In the genomic region with DNA sequence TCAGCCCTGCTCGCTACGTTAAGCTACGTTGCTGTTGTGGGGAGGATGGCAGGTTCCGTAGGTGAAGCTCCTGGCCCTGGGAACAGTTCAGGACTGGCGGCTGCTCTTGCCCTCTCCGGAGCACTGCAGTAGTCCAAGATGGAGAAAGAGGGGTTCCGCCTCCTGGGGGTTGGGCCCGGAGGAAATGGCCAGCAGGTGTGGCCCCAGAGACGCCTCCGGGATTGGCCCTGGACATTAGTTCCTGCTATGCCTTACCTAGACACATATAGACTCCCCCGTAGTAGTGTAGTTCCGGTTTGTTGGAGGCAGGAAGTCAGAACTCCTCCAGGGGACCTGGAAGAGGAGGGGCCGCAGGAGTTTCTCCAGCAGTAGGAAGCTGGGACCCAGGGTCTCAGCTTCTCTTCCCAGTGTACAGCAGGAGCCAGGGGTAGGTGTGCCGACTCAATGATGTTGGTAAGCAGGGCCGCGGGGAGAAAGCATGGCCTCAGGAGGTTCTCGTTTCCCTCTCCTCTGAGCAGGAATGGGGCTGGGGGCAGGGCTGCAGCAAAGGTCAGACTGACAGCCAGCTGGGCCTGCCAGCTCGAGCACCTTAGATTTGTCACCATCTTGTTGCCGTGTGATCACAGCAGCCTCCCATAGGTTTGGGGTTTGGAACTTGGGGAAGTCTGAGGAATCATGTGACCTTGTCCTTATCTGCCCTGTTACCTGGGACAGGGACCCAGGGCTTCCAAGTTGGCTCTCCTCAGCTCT, we compare ENCODE assay signal across 8 mouse cellular contexts. TPM values are rescaled to one million over a fixed set of nuclear protein-coding genes. Genes with fewer than 3 reads are reported as not detected.
DNase-seq lines count a peak whose midpoint lies in the region; ATAC-seq and TF ChIP-seq lines count a peak whose summit lies in the region.

No protein-coding gene starts in this region.

- ATAC-seq in embryonic facial prominence, embryonic 12.5 days (ENCODE audit: insufficient number of reproducible peaks, insufficient read depth, low FRiP score, low TSS enrichment), result no peak
- ATAC-seq in kidney, postnatal 0 days (replicated peaks; ENCODE audit: low FRiP score, low read depth), result no peak
- peak; percentile 51 for ATAC-seq in monocyte, adult 5-6 weeks (replicated peaks; ENCODE audit: insufficient number of reproducible peaks, low FRiP score, low TSS enrichment, poor library complexity, severe bottlenecking)

- H3K79me2 ChIP-seq in liver, adult 2 months (ENCODE audit: control insufficient read depth, insufficient read depth, low read length), result peaks cover 15% of the 10 kb centered on the region; the same call in 1 of the 2 replicates

- peaks cover 30% of the 10 kb centered on the region for H3K4me1 ChIP-seq in liver, adult 2 months (ENCODE audit: control insufficient read depth, insufficient read depth, low read length)
- H3K4me1 ChIP-seq in embryonic facial prominence, embryonic 12.5 days, result peaks cover 51% of the 10 kb centered on the region
- peaks cover 41% of the 10 kb centered on the region for H3K4me1 ChIP-seq in kidney, postnatal 0 days (replicated peaks; ENCODE audit: insufficient read depth, low read length)

- peak overlapping the region; percentile 60 for H3K27ac ChIP-seq in liver, adult 2 months (replicated peaks; ENCODE audit: insufficient read depth, low read depth, low read length)
- H3K27ac ChIP-seq in embryonic facial prominence, embryonic 12.5 days, result peak overlapping the region; percentile 67
- H3K27ac ChIP-seq in kidney, postnatal 0 days, result peak overlapping the region; percentile 88

- no peaks in the 10 kb centered on the region for H3K9me3 ChIP-seq in embryonic facial prominence, embryonic 12.5 days
- no peaks in the 10 kb centered on the region for H3K9me3 ChIP-seq in kidney, postnatal 0 days (replicated peaks; ENCODE audit: low read length)

- no peak for DNase-seq in liver, adult 2 months (ENCODE audit: extremely low read depth, low read depth, low spot score)
- DNase-seq in liver, result no peak
- DNase-seq in kidney, postnatal 0 days (ENCODE audit: low spot score), result peak; percentile 68
- no peak for DNase-seq in urinary bladder, adult 18-20 months (ENCODE audit: low spot score in 2 of 2)
- no peak for DNase-seq in layer of hippocampus, adult 11-12 months (ENCODE audit: low spot score)
- DNase-seq in frontal cortex, adult 2 months (ENCODE audit: extremely low spot score in 1 of 2, low spot score in 1 of 2), result no peak

- 0 out of 2 replicates have a peak overlapping the region, but pooled peaks have one; percentile 21 for H3K4me2 ChIP-seq in embryonic facial prominence, embryonic 12.5 days (replicated peaks)
- H3K4me2 ChIP-seq in kidney, postnatal 0 days (ENCODE audit: low read length), result peak overlapping the region; percentile 47

- no peak for TF ChIP-seq CTCF in liver, adult 2 months (IDR thresholded peaks at IDR 0.05; ENCODE audit: low read depth, low read length)
- TF ChIP-seq CTCF in kidney, postnatal 0 days (IDR thresholded peaks at IDR 0.05; ENCODE audit: low read depth), result no peak

- peak overlapping the region; percentile 33 for H3K9ac ChIP-seq in liver, adult 2 months (ENCODE audit: low read depth, low read length)
- peak overlapping the region; percentile 34; the same call in 1 of the 2 replicates for H3K9ac ChIP-seq in embryonic facial prominence, embryonic 12.5 days
- peak overlapping the region; percentile 19; the same call in 1 of the 2 replicates for H3K9ac ChIP-seq in kidney, postnatal 0 days (ENCODE audit: low read depth, low read length)

- 16% methylated on average over 19 of the region's 19 CpGs for whole genome bisulfite sequencing in liver, adult 2 months
- 37% methylated on average over 19 of the region's 19 CpGs for WGBS in embryonic facial prominence, embryonic 12.5 days
- WGBS in kidney, postnatal 0 days, result 19% methylated on average over 19 of the region's 19 CpGs

- peaks cover 6% of the 10 kb centered on the region; the same call in 1 of the 2 replicates for H3K36me3 ChIP-seq in liver, adult 2 months (ENCODE audit: control insufficient read depth, insufficient read depth, low read length)
- H3K36me3 ChIP-seq in embryonic facial prominence, embryonic 12.5 days, result peaks cover 25% of the 10 kb centered on the region
- peaks cover 20% of the 10 kb centered on the region; the same call in 1 of the 2 replicates for H3K36me3 ChIP-seq in kidney, postnatal 0 days (ENCODE audit: insufficient read depth, low read length)

- H3K27me3 ChIP-seq in liver, adult 2 months (ENCODE audit: control insufficient read depth, insufficient read depth, low read length), result no peaks in the 10 kb centered on the region
- no peaks in the 10 kb centered on the region for H3K27me3 ChIP-seq in embryonic facial prominence, embryonic 12.5 days
- H3K27me3 ChIP-seq in kidney, postnatal 0 days (ENCODE audit: insufficient read depth, low read length), result no peaks in the 10 kb centered on the region

- TF ChIP-seq POLR2A in liver, adult 2 months (IDR thresholded peaks at IDR 0.05; ENCODE audit: extremely low read depth, insufficient read depth, low read length), result no peak

- H3K4me3 ChIP-seq in liver, adult 2 months (ENCODE audit: insufficient read depth, low read depth, low read length), result peak overlapping the region; percentile 2; the same call in 1 of the 2 replicates
- H3K4me3 ChIP-seq in embryonic facial prominence, embryonic 12.5 days, result no peak overlapping the region
- no peak overlapping the region for H3K4me3 ChIP-seq in kidney, postnatal 0 days (replicated peaks; ENCODE audit: low read depth, low read length)

RNA-seq across cellular contexts. Expression of gene Rplp0, which starts 16.5 kb away (rescaled TPM):
- 709 and 835 TPM in 2 replicates for total RNA-seq in liver, adult 2 months (2014; rRNA removed)
- 607 and 623 TPM in 2 replicates for polyA plus RNA-seq in liver, adult 2 months (2012; rRNA removed)
- polyA plus RNA-seq in embryonic facial prominence, embryonic 12.5 days (2016; fragmentation: Nextera tagmentation; extraction: Ambion mirVana), result 1,232 and 1,233 TPM in 2 replicates
- polyA plus RNA-seq in kidney, postnatal 0 days (2015; fragmentation: Nextera tagmentation; extraction: Ambion mirVana), result 1,459 and 1,525 TPM in 2 replicates
- total RNA-seq in monocyte, adult 5-6 weeks (2017), result 991 to 1,396 TPM (median 1,306 TPM) in 3 replicates
- 543 and 568 TPM in 2 replicates for polyA plus RNA-seq in frontal cortex, adult 2 months (2012; rRNA removed)

RNA-seq across cellular contexts. Expression of gene Gcn1l1, which starts 22.2 kb away (rescaled TPM):
- total RNA-seq in liver, adult 2 months (2014; rRNA removed), result 14.8 and 18.3 TPM in 2 replicates
- polyA plus RNA-seq in liver, adult 2 months (2012; rRNA removed), result 23.2 and 28.8 TPM in 2 replicates
- 56.1 and 57.9 TPM in 2 replicates for polyA plus RNA-seq in embryonic facial prominence, embryonic 12.5 days (2016; fragmentation: Nextera tagmentation; extraction: Ambion mirVana)
- 20.7 and 24.5 TPM in 2 replicates for polyA plus RNA-seq in kidney, postnatal 0 days (2015; fragmentation: Nextera tagmentation; extraction: Ambion mirVana)
- 16.9 to 37.5 TPM (median 22.8 TPM) in 3 replicates for total RNA-seq in monocyte, adult 5-6 weeks (2017)
- 37.6 and 38.2 TPM in 2 replicates for polyA plus RNA-seq in frontal cortex, adult 2 months (2012; rRNA removed)

RNA-seq across cellular contexts. Expression of gene Pxn, which starts 36.3 kb away (rescaled TPM):
- total RNA-seq in liver, adult 2 months (2014; rRNA removed), result 10.5 and 15.2 TPM in 2 replicates
- 33.6 and 40.2 TPM in 2 replicates for polyA plus RNA-seq in liver, adult 2 months (2012; rRNA removed)
- polyA plus RNA-seq in embryonic facial prominence, embryonic 12.5 days (2016; fragmentation: Nextera tagmentation; extraction: Ambion mirVana), result 46.8 and 47.1 TPM in 2 replicates
- 48.3 and 53.1 TPM in 2 replicates for polyA plus RNA-seq in kidney, postnatal 0 days (2015; fragmentation: Nextera tagmentation; extraction: Ambion mirVana)
- total RNA-seq in monocyte, adult 5-6 weeks (2017), result 85.9 to 113 TPM (median 106 TPM) in 3 replicates
- 35.3 and 36.9 TPM in 2 replicates for polyA plus RNA-seq in frontal cortex, adult 2 months (2012; rRNA removed)

RNA-seq across cellular contexts. Expression of gene Sirt4, which starts 58.3 kb away (rescaled TPM):
- 11.5 and 15.0 TPM in 2 replicates for total RNA-seq in liver, adult 2 months (2014; rRNA removed)
- polyA plus RNA-seq in liver, adult 2 months (2012; rRNA removed), result 26.1 and 26.6 TPM in 2 replicates
- 23.2 and 25.9 TPM in 2 replicates for polyA plus RNA-seq in embryonic facial prominence, embryonic 12.5 days (2016; fragmentation: Nextera tagmentation; extraction: Ambion mirVana)
- polyA plus RNA-seq in kidney, postnatal 0 days (2015; fragmentation: Nextera tagmentation; extraction: Ambion mirVana), result 19.6 and 20.2 TPM in 2 replicates
- total RNA-seq in monocyte, adult 5-6 weeks (2017), result 5.2 to 10.7 TPM (median 7.8 TPM) in 3 replicates
- polyA plus RNA-seq in frontal cortex, adult 2 months (2012; rRNA removed), result 86.3 and 86.5 TPM in 2 replicates
